Mouse (Mus musculus): ENCODE measurements around the gene Vav1. TPM values are rescaled to one million over a fixed set of nuclear protein-coding genes. Genes with fewer than 3 reads are reported as not detected.
A peak's percentile ranks its signal among the peaks of the same experiment; 100 is the strongest.

Vav1 gene
- polyA plus RNA-seq, 1 experiment from 2014 or later, result 13.8 TPM

DNA sequence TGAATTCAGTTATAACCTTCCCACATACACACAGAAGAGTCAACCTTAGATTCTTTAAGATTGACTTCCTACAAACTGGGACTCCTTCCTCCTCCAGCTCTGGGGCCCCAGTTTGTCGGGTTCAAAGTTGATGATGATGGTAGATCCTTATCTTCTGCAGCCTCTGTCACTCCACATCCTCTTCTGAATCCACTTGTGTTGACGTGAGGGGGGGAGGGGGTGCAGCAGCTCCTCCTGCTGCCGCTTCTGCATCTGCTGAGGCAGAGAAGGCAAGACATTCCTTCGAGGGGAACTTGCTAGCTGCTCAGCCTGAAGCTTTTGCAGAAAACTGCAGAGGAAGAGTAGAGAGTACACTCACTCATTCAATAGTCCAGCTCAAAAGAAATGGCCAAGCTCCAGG is 62.7 kb downstream of the Vav1 start:
- H3K9me3 ChIP-seq (replicated peaks), result no peaks in the 10 kb centered on the region
- no peak overlapping the region for H3K27ac ChIP-seq (replicated peaks)
- H3K4me1 ChIP-seq (replicated peaks), result peaks cover 3% of the 10 kb centered on the region; the same call in 1 of the 2 replicates
- H3K36me3 ChIP-seq (replicated peaks), result no peaks in the 10 kb centered on the region
- 19% methylated on average over 4 of the region's 4 CpGs for WGBS (ENCODE audit: insufficient replicate concordance)
- H3K4me3 ChIP-seq (replicated peaks), result no peak overlapping the region
- no peak overlapping the region for H3K4me2 ChIP-seq
- no peaks in the 10 kb centered on the region for H3K27me3 ChIP-seq
- H3K9ac ChIP-seq, result no peak overlapping the region
- no peak for ATAC-seq (ENCODE audit: insufficient read depth)

DNA sequence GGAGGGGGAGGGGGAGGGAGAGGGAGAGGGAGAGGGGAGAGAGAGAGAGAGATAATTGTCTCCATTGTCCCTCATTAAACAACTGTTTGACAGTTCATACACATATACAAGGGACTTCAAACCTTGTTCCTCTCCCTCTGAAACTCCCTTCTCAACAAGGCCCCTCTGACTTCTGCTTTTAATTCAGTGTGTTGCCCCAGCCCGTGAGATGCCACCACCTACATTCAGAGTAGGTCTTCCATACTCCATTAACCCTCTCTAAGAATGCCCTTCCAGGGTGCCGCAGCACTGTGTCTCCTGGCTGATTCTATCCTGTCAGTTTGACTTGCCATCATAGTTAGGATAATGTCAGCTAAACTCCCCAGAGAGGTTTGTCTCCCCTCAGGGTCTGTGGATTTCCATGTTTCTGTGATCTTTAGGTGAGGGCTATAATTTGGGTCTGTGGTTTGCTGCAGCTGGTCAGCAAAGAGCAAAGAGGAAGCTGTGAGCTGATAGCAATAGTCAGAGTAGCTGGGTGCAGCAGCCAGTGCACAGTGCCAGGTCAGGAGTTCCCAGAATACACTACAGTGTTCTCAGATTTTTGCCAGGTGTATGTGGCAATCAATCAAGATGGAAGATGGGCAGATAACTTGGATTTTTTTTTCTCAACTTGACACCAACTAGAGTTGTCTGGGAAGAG is 65.3 kb downstream of the Vav1 start:
- Histone ChIP-seq H3K27ac (replicated peaks) (0 out of 2 replicates have a peak overlapping the region, but pooled peaks have one; percentile 24), H3K4me3 (replicated peaks) (no peak overlapping the region), H3K27me3 (no peaks in the 10 kb centered on the region), H3K9me3 (replicated peaks) (no peaks in the 10 kb centered on the region), H3K9ac (no peak overlapping the region), H3K36me3 (replicated peaks) (no peaks in the 10 kb centered on the region), H3K4me1 (replicated peaks) (no peaks in the 10 kb centered on the region; the same call in 1 of the 2 replicates), H3K4me2 (no peak overlapping the region)
- 6% methylated on average over 2 of the region's 2 CpGs for WGBS (ENCODE audit: insufficient replicate concordance)
- ATAC-seq (ENCODE audit: insufficient read depth), result no peak

DNA sequence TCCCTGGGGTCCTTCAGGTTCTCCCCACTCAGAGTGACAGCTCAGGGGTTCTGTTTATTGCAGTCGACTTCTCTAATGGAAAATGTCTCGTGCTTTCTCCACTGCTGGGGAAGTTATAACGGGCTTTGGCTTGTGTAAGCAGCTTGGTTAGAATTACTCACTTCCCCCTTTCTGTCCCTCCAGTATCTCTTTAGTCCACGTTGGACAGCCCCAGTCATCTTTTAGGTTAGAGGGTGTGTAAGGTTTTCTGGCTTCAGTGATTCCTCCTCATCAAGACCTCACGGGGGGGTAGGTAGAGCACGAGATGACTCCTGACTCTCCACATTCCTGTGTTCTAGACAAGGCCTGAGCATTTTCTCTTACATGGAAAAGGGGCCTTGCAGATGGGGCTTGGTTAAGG is 68.1 kb downstream of the Vav1 start:
- Histone ChIP-seq H3K4me1 (replicated peaks) (no peaks in the 10 kb centered on the region; the same call in 1 of the 2 replicates), H3K9me3 (replicated peaks) (no peaks in the 10 kb centered on the region), H3K9ac (no peak overlapping the region), H3K4me2 (no peak overlapping the region), H3K4me3 (replicated peaks) (no peak overlapping the region), H3K36me3 (replicated peaks) (no peaks in the 10 kb centered on the region), H3K27ac (replicated peaks) (0 out of 2 replicates have a peak overlapping the region, but pooled peaks have one; percentile 51), H3K27me3 (no peaks in the 10 kb centered on the region)
- WGBS (ENCODE audit: insufficient replicate concordance), result 14% methylated on average over 6 of the region's 6 CpGs
- ATAC-seq (ENCODE audit: insufficient read depth), result peak; percentile 56

DNA sequence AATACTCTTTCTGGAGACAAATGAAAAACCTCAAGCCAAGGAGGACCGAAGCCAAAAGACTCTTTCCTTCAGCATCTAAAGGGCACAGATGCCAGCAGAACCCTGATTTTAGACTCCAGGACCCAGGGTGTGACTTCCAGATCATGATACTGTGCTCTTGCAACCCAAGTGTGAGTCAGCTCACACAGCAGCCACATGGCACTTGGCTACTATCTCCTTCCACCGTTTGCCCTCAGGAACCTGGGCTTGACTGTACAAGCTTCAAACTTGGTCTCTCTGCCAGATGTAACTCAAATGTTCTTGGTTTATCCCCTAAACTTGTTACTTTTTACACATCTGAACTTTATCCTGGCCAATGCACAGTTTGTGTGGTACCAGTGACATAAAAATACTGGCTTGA is 68.9 kb downstream of the Vav1 start:
- H3K4me3 ChIP-seq (replicated peaks), result no peak overlapping the region
- no peaks in the 10 kb centered on the region; the same call in 1 of the 2 replicates for H3K4me1 ChIP-seq (replicated peaks)
- no peak overlapping the region for H3K9ac ChIP-seq
- 0 out of 2 replicates have a peak overlapping the region, but pooled peaks have one; percentile 51 for H3K27ac ChIP-seq (replicated peaks)
- no peak overlapping the region for H3K4me2 ChIP-seq
- H3K36me3 ChIP-seq (replicated peaks), result no peaks in the 10 kb centered on the region
- H3K27me3 ChIP-seq, result no peaks in the 10 kb centered on the region
- WGBS (ENCODE audit: insufficient replicate concordance), result 44% methylated on average over 2 of the region's 2 CpGs
- H3K9me3 ChIP-seq (replicated peaks), result no peaks in the 10 kb centered on the region
- ATAC-seq (ENCODE audit: insufficient read depth), result no peak

DNA sequence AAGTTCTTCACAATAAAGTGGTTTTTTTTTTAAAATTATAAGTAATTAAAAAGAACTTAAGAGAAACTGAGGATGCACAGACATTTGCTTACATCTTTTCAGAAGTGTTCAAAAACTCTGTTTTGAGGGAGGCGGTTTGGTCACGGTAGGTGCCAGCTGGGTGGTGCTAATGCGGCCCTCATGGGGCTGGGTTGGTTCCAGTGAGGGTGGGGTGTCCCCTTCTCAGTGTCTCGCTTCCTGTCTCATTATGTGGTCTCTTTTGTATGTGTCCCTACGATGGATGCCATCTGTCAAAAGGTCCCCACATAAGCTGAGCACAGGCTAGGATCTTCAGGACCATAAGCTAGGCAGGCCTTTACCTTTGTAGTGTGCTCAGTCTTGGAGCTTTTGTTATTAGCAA is 70.2 kb downstream of the Vav1 start:
- WGBS (ENCODE audit: insufficient replicate concordance), result 55% methylated on average over 5 of the region's 5 CpGs
- ATAC-seq (ENCODE audit: insufficient read depth), result no peak
- Histone ChIP-seq H3K27ac (replicated peaks) (no peak overlapping the region), H3K36me3 (replicated peaks) (no peaks in the 10 kb centered on the region), H3K4me1 (replicated peaks) (no peaks in the 10 kb centered on the region; the same call in 1 of the 2 replicates), H3K9me3 (replicated peaks) (no peaks in the 10 kb centered on the region), H3K9ac (no peak overlapping the region), H3K27me3 (no peaks in the 10 kb centered on the region), H3K4me3 (replicated peaks) (no peak overlapping the region), H3K4me2 (no peak overlapping the region)

DNA sequence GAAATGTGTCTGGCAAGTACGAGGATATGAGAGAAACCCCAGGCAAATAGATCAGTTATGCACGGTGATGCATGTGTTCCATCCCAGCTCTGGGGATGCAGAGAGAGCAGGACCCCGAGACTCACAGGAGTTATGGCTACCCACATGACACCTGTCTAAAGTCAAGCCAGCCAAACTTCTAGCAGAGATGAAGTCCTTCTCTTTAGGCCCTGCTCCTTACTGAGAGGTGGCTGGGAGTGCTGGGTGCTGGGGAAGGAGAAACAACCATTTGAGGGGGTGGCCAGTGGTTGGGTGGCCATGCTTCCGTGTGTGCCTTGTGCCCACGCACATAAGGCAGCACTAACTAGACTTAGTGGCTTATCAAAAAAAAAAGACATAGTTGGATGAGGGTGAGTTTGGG is 71.3 kb downstream of the Vav1 start:
- Histone ChIP-seq H3K27ac (replicated peaks) (no peak overlapping the region), H3K9ac (no peak overlapping the region), H3K9me3 (replicated peaks) (no peaks in the 10 kb centered on the region), H3K4me3 (replicated peaks) (no peak overlapping the region), H3K4me1 (replicated peaks) (no peaks in the 10 kb centered on the region), H3K36me3 (replicated peaks) (no peaks in the 10 kb centered on the region), H3K4me2 (no peak overlapping the region), H3K27me3 (no peaks in the 10 kb centered on the region)
- 64% methylated on average over 5 of the region's 5 CpGs for WGBS (ENCODE audit: insufficient replicate concordance)
- no peak for ATAC-seq (ENCODE audit: insufficient read depth)

DNA sequence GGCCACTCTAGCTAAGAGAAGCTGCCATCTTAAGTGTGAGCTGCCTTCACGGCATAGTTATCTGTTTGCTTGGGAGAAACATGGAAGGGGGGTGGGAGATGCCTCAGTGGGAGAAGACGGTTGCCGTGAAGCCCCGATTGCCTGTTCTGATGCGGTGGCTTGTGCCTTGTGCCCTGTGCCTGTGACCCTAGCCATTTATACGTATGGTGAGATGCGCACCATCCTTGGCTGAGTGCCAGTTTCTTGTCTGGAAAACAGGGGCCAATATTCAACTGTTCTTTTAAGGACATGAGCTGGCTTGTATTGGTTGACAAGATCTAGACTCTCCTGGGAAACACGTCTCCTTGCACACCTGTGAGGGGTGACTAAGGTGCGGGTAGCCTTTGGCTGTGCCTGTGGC is 72.2 kb downstream of the Vav1 start:
- Histone ChIP-seq H3K27ac (replicated peaks) (no peak overlapping the region), H3K27me3 (no peaks in the 10 kb centered on the region), H3K36me3 (replicated peaks) (no peaks in the 10 kb centered on the region), H3K9me3 (replicated peaks) (no peaks in the 10 kb centered on the region), H3K4me1 (replicated peaks) (no peaks in the 10 kb centered on the region), H3K9ac (no peak overlapping the region), H3K4me2 (no peak overlapping the region), H3K4me3 (replicated peaks) (no peak overlapping the region)
- no peak for ATAC-seq (ENCODE audit: insufficient read depth)
- WGBS (ENCODE audit: insufficient replicate concordance), result 80% methylated on average over 9 of the region's 9 CpGs

DNA sequence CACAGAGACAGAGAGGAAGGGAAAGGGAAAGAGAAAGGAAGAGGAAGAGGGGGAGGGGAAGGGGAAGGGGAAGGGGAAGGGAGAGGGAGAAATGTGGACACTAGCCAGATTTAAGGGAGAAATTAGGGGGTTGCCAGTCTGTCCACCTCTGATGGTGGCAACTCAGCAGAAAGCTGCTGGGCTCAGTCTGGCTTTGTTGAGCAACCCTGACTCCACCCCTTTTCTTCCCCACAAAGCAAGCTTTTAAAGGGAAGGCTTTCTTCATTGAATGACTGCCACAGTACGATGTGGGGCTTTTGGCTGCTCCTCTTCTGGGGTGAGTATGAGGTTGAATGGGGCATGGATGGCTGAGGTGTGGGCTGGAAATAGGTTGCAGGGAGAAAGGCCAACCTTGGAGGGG is 79.5 kb downstream of the Vav1 start, which contains the start of gene Adgre1:
Adgre1 (plus strand) TSS at position 251 of the 400 bp plus-strand sequence.
- WGBS (ENCODE audit: insufficient replicate concordance), result 20% methylated on average over 1 of the region's 1 CpGs
- H3K4me2 ChIP-seq, result no peak within 1 kb of the TSS
- no peaks in the 10 kb centered on the region for H3K27me3 ChIP-seq
- no peak within 1 kb of the TSS for H3K27ac ChIP-seq (replicated peaks)
- ATAC-seq (ENCODE audit: insufficient read depth), result no peak
- H3K9ac ChIP-seq, result no peak within 1 kb of the TSS
- no peaks in the 10 kb centered on the region for H3K36me3 ChIP-seq (replicated peaks)
- H3K4me3 ChIP-seq (replicated peaks), result 0 out of 2 replicates have a peak within 1 kb of the TSS, but pooled peaks have one; percentile 5
- H3K9me3 ChIP-seq (replicated peaks), result no peaks in the 10 kb centered on the region
- H3K4me1 ChIP-seq (replicated peaks), result no peaks in the 10 kb centered on the region

DNA sequence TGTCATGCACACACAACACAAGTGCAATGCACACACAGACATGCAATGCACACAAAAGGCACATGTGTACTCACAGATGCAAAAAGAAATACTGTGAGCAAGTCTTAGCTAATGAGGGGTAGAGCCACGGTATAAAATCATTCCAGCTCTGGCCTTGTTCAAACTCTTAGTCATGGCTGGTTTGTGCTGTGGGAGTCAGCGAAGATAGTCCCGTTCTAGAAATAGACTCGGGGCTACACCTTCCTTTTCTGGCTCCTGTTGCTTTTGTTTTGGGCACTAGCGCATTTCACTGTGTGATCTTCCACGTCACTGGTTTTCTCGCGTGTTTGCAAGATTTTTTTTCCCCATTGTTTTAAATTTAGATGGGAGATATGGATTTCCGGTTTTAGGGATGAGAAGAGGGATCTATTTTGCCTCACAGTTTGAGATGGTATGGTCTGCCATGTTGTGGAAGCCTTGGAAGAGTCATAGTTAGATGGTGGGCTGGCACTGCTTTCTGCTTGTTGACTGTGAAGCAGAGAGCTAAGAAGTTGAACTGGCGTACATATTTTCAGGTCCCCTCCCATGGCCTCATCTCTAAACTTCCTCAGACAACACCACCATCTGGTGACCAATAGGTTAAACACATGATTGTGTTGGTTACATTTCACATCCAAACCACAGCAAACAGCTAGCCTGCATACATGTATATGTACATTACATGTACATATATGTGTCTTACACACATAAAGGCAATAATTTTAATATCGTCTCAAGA is 80.8 kb downstream of the Vav1 start:
- Histone ChIP-seq H3K4me3 (replicated peaks) (0 out of 2 replicates have a peak overlapping the region, but pooled peaks have one; percentile 5), H3K27ac (replicated peaks) (no peak overlapping the region), H3K9ac (no peak overlapping the region), H3K27me3 (no peaks in the 10 kb centered on the region), H3K4me1 (replicated peaks) (no peaks in the 10 kb centered on the region), H3K4me2 (no peak overlapping the region), H3K9me3 (replicated peaks) (no peaks in the 10 kb centered on the region), H3K36me3 (replicated peaks) (no peaks in the 10 kb centered on the region)
- ATAC-seq (ENCODE audit: insufficient read depth), result no peak
- WGBS (ENCODE audit: insufficient replicate concordance), result 63% methylated on average over 11 of the region's 11 CpGs

Data from liver, embryonic 15.5 days (tissue).